Mouse (Mus musculus) hindbrain, embryonic 15.5 days (tissue): ENCODE measurements at regions not wholly inside any gene's neighbourhood (a gene's known extent, or its start where the extent isn't known, plus 50 kb on each side); places are given as distances from the start of the nearest gene placed in this dataset.
"Not testable (repeated sequence)": the region's sequence is repeated elsewhere in the genome, so short reads cannot be mapped to it uniquely, and the experiment has no call there.

Source experiments
- ATAC-seq: fragments of 200-750 bp; cut with Nextera tagmentation; 2 replicates; pipeline ENCODE4 v1.8.0; 2017; ENCODE audit warnings: low read depth, moderate number of reproducible peaks, moderate TSS enrichment; ENCODE audit not compliant: low FRiP score
- H3K27ac ChIP-seq: fragments of 300-500 bp; sonication (generic); replicated peaks from 2 replicates; pipeline ENCODE4 v1.5.1; 2015; ENCODE audit warnings: mild to moderate bottlenecking, inconsistent platforms
- H3K27me3 ChIP-seq: fragments of 300-500 bp; sonication (generic); 2 replicates; pipeline ENCODE4 v1.6.1; 2015; ENCODE audit warnings: control low read depth, inconsistent platforms
- H3K36me3 ChIP-seq: fragments of 300-500 bp; sonication (generic); 2 replicates; pipeline ENCODE4 v1.6.1; 2015; ENCODE audit warnings: control low read depth, inconsistent platforms
- H3K4me1 ChIP-seq: fragments of 300-500 bp; sonication (generic); replicated peaks from 2 replicates; pipeline ENCODE4 v1.6.1; 2015; ENCODE audit warnings: control low read depth, inconsistent platforms
- H3K4me2 ChIP-seq: fragments of 300-500 bp; sonication (generic); 2 replicates; pipeline ENCODE4 v1.6.1; 2015; ENCODE audit warnings: moderate library complexity, mild to moderate bottlenecking, inconsistent platforms
- H3K4me3 ChIP-seq: fragments of 300-500 bp; sonication (generic); 2 replicates; pipeline ENCODE4 v1.5.1; 2015; ENCODE audit warnings: mild to moderate bottlenecking, inconsistent platforms
- H3K9ac ChIP-seq: fragments of 300-500 bp; sonication (generic); 2 replicates; pipeline ENCODE4 v1.6.1; 2015; ENCODE audit warnings: inconsistent platforms
- H3K9me3 ChIP-seq: fragments of 300-500 bp; sonication (generic); 2 replicates; pipeline ENCODE4 v1.6.1; 2016; ENCODE audit warnings: control low read depth, inconsistent platforms
- WGBS: fragments of 180-500 bp; shearing (Covaris S2); methylation state at CpG from one replicate; pipeline ENCODE4 v1.1.7; 2015; 5-methylcytosine and 5-hydroxymethylcytosine counted together

DNA sequence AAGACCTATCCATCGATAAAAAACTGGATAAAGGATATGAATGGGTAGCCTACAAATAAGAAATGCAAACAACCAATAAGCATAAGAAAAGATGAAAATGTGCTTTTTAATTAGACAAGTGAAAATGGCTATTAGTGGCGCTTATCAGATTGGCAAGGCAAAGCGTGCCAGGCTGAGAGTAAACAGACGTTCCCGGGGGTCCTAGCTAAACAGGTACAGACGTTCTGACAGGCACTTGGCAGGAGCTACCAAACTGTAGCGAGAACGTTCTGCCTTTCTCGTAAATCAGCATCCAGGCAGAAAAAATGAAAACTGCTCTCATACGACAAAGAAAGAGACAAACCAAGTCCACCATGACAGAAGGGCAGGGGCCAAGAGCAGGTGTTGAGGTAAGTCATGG is 263.3 kb downstream of the Prex1 start:
- no peak overlapping the region for H3K9ac ChIP-seq
- 41% methylated on average over 10 of the region's 10 CpGs for WGBS
- H3K27ac ChIP-seq = no peak overlapping the region
- no peak overlapping the region for H3K4me3 ChIP-seq
- H3K4me1 ChIP-seq = peaks cover 45% of the 10 kb centered on the region
- no peaks in the 10 kb centered on the region for H3K36me3 ChIP-seq
- 0 out of 2 replicates have a peak, but pooled peaks cover 4% of the 10 kb centered on the region for H3K27me3 ChIP-seq
- no peaks in the 10 kb centered on the region for H3K9me3 ChIP-seq
- H3K4me2 ChIP-seq = no peak overlapping the region
- ATAC-seq = no peak

DNA sequence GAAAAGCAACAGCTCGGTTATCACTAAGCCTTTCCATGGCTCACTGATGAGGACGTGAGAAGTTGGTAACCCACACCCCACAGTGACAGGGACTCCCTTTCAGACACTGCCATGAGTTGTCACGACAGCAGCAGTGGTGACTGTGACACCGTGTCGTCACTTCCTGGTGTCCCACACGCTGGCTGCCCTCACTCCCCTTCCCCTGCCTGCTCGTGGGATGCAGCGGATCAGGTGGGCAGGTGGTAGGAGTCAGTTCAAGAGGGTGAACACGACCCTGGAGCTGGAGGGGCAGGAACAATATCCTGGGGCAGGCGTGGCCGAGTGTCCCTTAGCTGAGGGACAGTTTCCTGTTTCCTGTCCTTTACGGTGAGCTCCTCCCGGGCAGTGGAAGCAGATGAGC is 264.9 kb downstream of the Prex1 start:
- H3K4me2 ChIP-seq = no peak overlapping the region
- H3K27me3 ChIP-seq = 0 out of 2 replicates have a peak, but pooled peaks cover 4% of the 10 kb centered on the region
- H3K9ac ChIP-seq = no peak overlapping the region
- H3K4me3 ChIP-seq = no peak overlapping the region
- WGBS = 60% methylated on average over 13 of the region's 13 CpGs
- H3K9me3 ChIP-seq = no peaks in the 10 kb centered on the region
- H3K36me3 ChIP-seq = no peaks in the 10 kb centered on the region
- peaks cover 46% of the 10 kb centered on the region for H3K4me1 ChIP-seq
- no peak for ATAC-seq
- no peak overlapping the region for H3K27ac ChIP-seq

DNA sequence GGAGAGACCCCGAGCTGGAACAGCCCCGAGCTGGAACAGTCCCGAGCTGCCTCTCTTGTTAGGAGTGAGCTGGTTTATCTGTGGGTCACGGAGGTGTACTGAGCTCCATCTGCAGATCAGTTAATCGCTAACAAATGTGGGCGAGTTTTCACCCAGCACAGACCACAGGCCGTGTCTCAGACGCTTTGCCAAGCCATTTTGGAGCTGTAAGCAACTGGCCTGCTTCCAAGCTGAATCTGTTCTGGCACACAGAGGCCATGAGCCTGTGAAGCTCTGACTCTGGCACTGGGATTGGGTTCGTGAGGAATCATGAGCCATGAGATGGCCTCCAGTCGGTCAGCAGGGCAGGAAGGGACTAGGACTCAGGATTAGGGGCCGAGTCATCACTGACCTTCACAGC is 265.5 kb downstream of the Prex1 start:
- Histone ChIP-seq H3K27me3 (0 out of 2 replicates have a peak, but pooled peaks cover 2% of the 10 kb centered on the region), H3K4me3 (no peak overlapping the region), H3K36me3 (no peaks in the 10 kb centered on the region), H3K27ac (peak overlapping the region; percentile 35; the same call in 1 of the 2 replicates), H3K9ac (no peak overlapping the region), H3K9me3 (no peaks in the 10 kb centered on the region), H3K4me1 (peaks cover 51% of the 10 kb centered on the region), H3K4me2 (no peak overlapping the region)
- ATAC-seq = no peak; the same call in 1 of the 2 replicates
- WGBS = 43% methylated on average over 11 of the region's 11 CpGs

DNA sequence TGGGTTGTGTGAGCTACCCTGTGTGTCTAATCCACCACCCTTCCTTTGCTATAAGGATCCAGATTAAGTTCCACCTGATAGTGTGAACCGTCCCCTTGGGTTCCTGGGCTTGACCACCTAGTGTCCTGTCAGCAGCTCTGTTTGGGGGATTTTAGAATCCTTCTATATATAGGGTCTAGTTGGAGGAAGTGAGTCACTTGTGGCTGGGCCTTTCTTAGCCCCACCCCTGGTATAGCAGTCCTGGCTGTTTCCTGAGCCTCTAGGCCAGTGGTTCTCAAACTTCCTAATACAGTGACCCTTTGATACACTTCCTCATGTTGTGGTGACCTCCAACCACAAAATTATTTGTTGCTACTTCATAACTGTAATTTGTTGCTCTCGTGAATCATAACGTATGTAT is 267.1 kb downstream of the Prex1 start:
- H3K36me3 ChIP-seq = no peaks in the 10 kb centered on the region
- no peak overlapping the region; the same call in 1 of the 2 replicates for H3K27ac ChIP-seq
- no peak for ATAC-seq
- no peak overlapping the region for H3K4me3 ChIP-seq
- no peaks in the 10 kb centered on the region for H3K27me3 ChIP-seq
- H3K9ac ChIP-seq = no peak overlapping the region
- H3K9me3 ChIP-seq = no peaks in the 10 kb centered on the region
- peaks cover 56% of the 10 kb centered on the region for H3K4me1 ChIP-seq
- no peak overlapping the region for H3K4me2 ChIP-seq
- WGBS = 89% methylated on average over 3 of the region's 3 CpGs

DNA sequence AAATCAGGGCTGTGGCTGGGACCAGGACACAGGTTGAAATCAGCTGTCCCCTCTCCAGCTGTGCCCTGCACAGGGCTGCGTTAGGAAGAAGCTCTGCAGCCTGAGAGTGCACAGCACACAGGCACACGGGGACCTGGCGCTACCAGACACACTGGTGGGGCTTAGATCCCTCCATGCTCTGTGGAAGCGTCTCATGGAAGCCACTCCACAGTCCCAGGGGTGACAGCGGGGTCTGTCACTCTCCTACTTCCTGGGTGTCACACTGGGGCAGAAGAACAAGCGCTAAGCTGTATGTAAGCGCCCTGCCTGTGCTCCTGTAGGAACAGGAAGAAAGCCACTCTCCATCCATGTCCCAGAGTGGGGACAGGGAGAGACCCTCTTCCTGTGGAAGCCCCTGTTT is 267.8 kb downstream of the Prex1 start:
- not testable (repeated sequence) for H3K4me2 ChIP-seq, H3K4me3 ChIP-seq, H3K9ac ChIP-seq, ATAC-seq, H3K27me3 ChIP-seq, H3K9me3 ChIP-seq, H3K36me3 ChIP-seq
- Histone ChIP-seq H3K4me1 (peaks cover 53% of the 10 kb centered on the region), H3K27ac (peak overlapping the region; percentile 56)
- 49% methylated on average over 7 of the region's 7 CpGs for WGBS

DNA sequence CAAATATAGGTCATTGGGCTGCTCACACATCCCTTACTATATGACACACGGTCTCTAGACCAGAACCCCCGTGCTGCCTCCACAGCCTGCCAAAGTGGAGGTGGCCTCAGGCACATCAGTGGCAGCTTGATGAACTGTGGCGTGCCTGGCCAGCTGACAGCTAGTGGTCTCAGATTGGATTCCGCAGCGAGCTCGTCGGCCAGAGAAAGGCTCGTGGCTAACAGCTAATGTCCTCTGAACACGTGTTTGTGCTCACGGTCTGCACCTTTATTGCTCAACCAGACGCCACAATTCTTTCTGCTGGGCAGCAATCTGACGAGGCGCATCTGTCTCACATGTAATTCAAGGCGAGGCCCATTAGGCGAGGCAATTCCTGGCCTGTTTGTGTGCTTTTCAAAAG is 270.6 kb downstream of the Prex1 start:
- no peak overlapping the region for H3K9ac ChIP-seq

DNA sequence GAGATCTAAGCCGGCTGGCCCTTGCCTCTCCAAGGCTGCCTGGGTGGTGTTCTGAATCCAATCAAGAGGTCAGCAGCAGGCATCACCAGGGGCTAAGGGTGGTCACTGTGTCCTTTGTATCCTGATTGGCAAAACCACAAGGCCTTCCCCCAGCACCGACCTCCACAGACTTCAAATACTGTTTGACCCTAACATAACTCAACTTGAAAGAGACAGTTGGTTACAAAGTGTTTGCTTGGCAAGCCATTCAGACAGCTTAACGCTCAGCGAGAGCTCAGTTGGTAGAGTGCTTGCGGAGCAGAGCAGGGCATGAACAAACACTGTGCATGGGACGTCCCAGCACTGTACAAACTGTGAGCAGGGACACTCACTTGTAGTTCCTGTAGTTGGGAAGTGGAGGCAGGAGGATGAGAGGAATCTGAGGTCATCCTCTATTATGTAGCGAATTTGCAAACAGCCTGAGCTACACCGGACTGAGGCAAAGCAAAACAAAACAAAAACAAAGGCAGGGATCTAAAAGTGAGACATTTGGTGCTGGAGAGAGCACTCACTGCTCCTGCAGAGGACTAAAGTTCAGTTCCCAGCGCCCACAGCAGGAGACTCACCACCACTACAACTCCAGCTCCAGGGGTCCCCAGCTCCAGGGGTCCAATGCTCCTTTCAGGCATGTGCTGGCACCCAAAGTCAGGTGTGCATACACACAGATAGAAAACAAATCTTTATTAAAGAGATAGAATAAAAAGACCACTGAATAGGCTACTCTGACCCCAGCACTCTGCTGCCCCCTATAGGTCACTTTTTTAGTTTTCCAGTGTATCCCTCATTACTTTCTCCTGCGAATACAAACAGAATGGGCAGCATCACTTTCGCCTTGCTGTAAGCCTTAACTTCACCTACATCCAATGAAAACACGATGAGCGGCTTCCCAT is 273.5 kb downstream of the Prex1 start:
- H3K4me1 ChIP-seq = peaks cover 25% of the 10 kb centered on the region
- H3K4me3 ChIP-seq = no peak overlapping the region
- no peak overlapping the region for H3K27ac ChIP-seq
- no peak for ATAC-seq
- H3K9me3 ChIP-seq = no peaks in the 10 kb centered on the region
- no peaks in the 10 kb centered on the region for H3K36me3 ChIP-seq
- H3K27me3 ChIP-seq = no peaks in the 10 kb centered on the region
- no peak overlapping the region for H3K4me2 ChIP-seq
- WGBS = 50% methylated on average over 13 of the region's 13 CpGs
- no peak overlapping the region for H3K9ac ChIP-seq

More for the DNA sequence above, 270.6 kb downstream of the Prex1 start:
- no peak overlapping the region for H3K4me3 ChIP-seq
- H3K4me1 ChIP-seq = peaks cover 36% of the 10 kb centered on the region
- 21% methylated on average over 15 of the region's 15 CpGs for WGBS
- H3K27me3 ChIP-seq = no peaks in the 10 kb centered on the region
- peak; percentile 60; the same call in 1 of the 2 replicates for ATAC-seq
- H3K36me3 ChIP-seq = no peaks in the 10 kb centered on the region
- peak overlapping the region; percentile 54 for H3K27ac ChIP-seq
- no peak overlapping the region for H3K4me2 ChIP-seq
- no peaks in the 10 kb centered on the region for H3K9me3 ChIP-seq

DNA sequence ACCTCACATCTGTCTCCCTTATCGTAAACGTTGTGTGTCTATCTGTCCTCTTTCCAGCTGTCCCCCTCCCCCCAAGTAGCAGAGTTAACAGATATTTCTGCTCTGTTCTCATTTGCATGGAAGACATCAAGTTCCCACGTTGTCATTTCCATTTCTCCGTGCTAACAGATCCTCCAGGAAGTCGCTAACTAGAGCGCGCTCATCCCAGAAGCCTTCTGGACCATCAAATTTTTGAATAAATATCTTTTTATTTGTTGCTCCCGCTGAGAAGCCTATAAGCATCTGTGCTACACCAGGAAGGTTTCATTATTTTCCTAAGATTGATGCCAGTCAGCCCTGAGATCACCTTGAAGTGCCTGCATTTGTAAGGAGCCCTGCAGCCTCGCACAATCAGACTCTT is 275.4 kb downstream of the Prex1 start:
- H3K27ac ChIP-seq = no peak overlapping the region
- H3K36me3 ChIP-seq = no peaks in the 10 kb centered on the region
- H3K9ac ChIP-seq = no peak overlapping the region
- no peak for ATAC-seq
- H3K27me3 ChIP-seq = no peaks in the 10 kb centered on the region
- no peak overlapping the region for H3K4me3 ChIP-seq
- H3K4me1 ChIP-seq = peaks cover 34% of the 10 kb centered on the region
- H3K4me2 ChIP-seq = no peak overlapping the region
- no peaks in the 10 kb centered on the region for H3K9me3 ChIP-seq
- WGBS = 50% methylated on average over 9 of the region's 9 CpGs

DNA sequence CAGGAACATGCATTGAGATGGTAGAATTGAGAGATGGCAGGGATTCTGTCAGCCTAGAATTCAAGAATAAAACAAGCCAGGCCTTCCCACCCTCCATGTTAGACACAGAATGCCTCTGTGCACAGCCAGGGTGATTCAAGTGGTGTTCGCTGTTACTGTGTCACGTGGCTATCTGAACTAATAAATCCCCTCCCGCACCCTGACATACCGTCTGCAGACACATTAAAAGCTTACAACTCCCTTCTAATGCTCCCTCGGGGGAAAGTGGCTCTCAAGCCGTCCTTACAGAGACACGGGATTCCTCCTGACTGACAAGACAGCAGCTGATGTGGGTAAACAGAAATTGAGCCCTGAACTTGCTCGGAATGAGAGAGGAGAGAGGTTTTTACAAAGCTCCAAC is 279.1 kb downstream of the Prex1 start:
- Histone ChIP-seq H3K4me1 (peaks cover 43% of the 10 kb centered on the region), H3K9me3 (no peaks in the 10 kb centered on the region), H3K4me2 (no peak overlapping the region), H3K4me3 (no peak overlapping the region), H3K36me3 (no peaks in the 10 kb centered on the region), H3K27ac (no peak overlapping the region), H3K9ac (no peak overlapping the region), H3K27me3 (no peaks in the 10 kb centered on the region)
- WGBS = 48% methylated on average over 8 of the region's 8 CpGs
- no peak for ATAC-seq

DNA sequence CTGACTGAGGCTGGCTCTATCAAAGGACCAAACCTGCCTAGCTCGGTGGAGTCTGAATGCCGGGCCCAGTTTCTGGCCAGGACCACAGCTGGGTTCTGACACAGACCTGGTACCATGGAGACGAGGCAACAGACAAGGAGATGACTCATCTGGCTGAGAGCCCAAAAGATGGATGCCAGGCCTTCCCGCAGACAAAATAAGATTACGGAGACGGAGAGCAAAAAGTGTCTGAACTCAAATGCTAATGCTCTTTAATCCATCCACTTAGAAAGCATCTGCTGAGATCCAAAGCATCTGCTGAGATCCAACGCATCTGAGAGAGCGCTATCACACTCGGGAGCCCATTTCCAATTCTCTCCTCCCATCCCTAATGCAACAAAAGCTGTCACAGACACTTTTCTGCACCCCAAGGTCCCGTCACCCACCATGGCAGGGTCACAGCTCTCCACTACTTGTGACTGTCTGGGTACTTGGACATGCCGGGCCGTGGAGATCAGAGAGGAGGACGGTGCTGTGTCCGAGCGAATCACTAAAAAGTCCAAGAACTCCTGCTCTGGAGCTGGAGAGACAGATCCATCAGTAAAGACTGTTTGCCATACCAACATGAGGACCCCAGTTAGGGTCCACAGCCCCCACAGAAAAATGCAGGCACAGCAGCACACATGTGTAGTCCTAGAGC is 278.3 kb upstream of the Sulf2 start:
- ATAC-seq = no peak
- H3K4me2 ChIP-seq = no peak overlapping the region
- H3K4me3 ChIP-seq = no peak overlapping the region
- no peaks in the 10 kb centered on the region for H3K36me3 ChIP-seq
- peak overlapping the region; percentile 12; the same call in 1 of the 2 replicates for H3K27ac ChIP-seq
- no peaks in the 10 kb centered on the region for H3K9me3 ChIP-seq
- WGBS = 57% methylated on average over 15 of the region's 15 CpGs
- H3K27me3 ChIP-seq = no peaks in the 10 kb centered on the region
- peaks cover 41% of the 10 kb centered on the region for H3K4me1 ChIP-seq
- H3K9ac ChIP-seq = no peak overlapping the region

DNA sequence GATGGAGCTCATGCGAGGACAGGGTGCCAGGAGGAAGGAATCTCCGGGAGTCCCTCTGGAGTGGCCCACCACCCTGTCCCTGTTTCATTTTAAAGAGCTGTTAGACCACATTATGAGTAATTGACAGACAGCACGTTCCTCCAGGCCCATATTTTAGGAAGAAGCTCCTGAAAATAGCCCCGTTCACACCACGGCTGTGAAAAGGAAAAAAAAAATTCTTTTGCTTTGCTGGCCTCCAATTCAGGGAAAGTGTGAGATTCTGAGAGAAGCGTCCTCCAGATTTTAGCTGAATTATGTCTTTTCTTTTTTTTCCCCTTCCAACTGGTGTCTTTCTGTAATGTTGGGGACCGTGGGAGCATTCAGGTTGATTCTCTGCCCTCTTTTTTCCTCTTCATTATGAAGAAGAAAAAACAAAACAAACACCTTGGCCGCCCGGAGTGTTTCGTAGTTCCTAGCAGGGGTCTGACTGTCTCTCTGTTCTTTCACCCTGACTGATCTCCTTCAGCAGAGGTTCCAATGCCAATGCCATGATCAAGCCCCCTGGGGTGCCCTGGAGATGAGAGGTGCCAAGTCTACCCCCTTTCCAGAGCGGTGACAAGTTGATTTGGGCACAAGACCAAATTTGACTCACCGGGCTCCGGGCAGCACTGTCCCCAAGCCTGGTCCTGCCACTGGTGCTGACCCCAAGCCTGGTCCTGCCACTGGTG is 277.6 kb upstream of the Sulf2 start:
- 63% methylated on average over 13 of the region's 13 CpGs for WGBS
- ATAC-seq = no peak
- Histone ChIP-seq H3K27ac (peak overlapping the region; percentile 12; the same call in 1 of the 2 replicates), H3K4me2 (no peak overlapping the region), H3K27me3 (peaks cover 3% of the 10 kb centered on the region; the same call in 1 of the 2 replicates), H3K9me3 (no peaks in the 10 kb centered on the region), H3K4me3 (no peak overlapping the region), H3K4me1 (peaks cover 34% of the 10 kb centered on the region), H3K9ac (no peak overlapping the region), H3K36me3 (no peaks in the 10 kb centered on the region)

DNA sequence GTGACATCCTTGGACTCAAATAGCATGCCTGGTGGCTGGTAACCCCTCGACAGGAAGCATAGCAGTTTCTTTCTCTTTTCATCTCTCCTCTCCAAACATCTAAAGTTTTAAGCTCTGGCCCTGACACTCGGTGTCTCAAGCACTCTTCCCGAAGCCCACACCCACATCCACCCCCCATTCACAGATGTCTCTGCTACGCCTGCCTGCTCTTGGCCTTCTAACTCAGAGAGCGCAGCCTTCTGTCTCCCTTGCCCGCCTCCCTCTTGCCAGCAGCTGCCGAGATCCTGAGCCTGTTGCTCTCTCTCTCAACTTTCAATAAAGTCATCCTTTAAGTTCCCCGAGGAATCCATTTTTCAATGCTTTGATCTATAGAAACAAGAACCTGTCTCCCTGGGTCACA is 277.1 kb upstream of the Sulf2 start:
- no peak overlapping the region for H3K27ac ChIP-seq
- H3K36me3 ChIP-seq = no peaks in the 10 kb centered on the region
- H3K4me3 ChIP-seq = no peak overlapping the region
- peaks cover 31% of the 10 kb centered on the region for H3K4me1 ChIP-seq
- no peak overlapping the region for H3K4me2 ChIP-seq
- 55% methylated on average over 8 of the region's 8 CpGs for WGBS
- H3K27me3 ChIP-seq = peaks cover 3% of the 10 kb centered on the region; the same call in 1 of the 2 replicates
- no peak overlapping the region for H3K9ac ChIP-seq
- no peak for ATAC-seq
- no peaks in the 10 kb centered on the region for H3K9me3 ChIP-seq
